Mouse (Mus musculus): ENCODE measurements around the gene Gm10310. TPM values are rescaled to one million over a fixed set of nuclear protein-coding genes. Genes with fewer than 3 reads are reported as not detected.
"Not testable (repeated sequence)": the region's sequence is repeated elsewhere in the genome, so short reads cannot be mapped to it uniquely, and the experiment has no call there.

Gm10310 gene
- not detected in 2 replicates for polyA plus RNA-seq (2014; fragmentation: Nextera tagmentation; extraction: Ambion mirVana)

GRCm38 (mm10) chr10:129984962-129985361, at the start of gene Gm10310:
TSS of gene Gm10310 (minus strand) at chr10:129985062.
- not testable (repeated sequence) for H3K4me3 ChIP-seq (ENCODE audit: low read depth, low read length); DNase-seq; ATAC-seq (ENCODE audit: insufficient read depth); H3K4me2 ChIP-seq; H3K9ac ChIP-seq; H3K4me1 ChIP-seq (ENCODE audit: insufficient read depth); H3K27me3 ChIP-seq (ENCODE audit: insufficient read depth, low read length); H3K36me3 ChIP-seq (ENCODE audit: insufficient read depth); H3K9me3 ChIP-seq (ENCODE audit: low read depth, low read length); H3K27ac ChIP-seq (ENCODE audit: low read depth)
- WGBS, result no CpG with 5 or more reads among the region's 1 CpGs

- DNase-seq, result no peak
These were observed 45.2 kb upstream of the Gm10310 start, which contains the start of gene Olfr821 for GRCm38 (mm10) chr10:130030048-130030447. TSS of gene Olfr821 (plus strand) at chr10:130030348.

GRCm38 (mm10) chr10:130012321-130012720, 27.5 kb upstream of the Gm10310 start, which contains the start of gene Olfr820:
TSS of gene Olfr820 (plus strand) at chr10:130012621.
- Histone ChIP-seq H3K27ac (ENCODE audit: low read depth) (no peak within 1 kb of the TSS), H3K27me3 (ENCODE audit: insufficient read depth, low read length) (no peaks in the 10 kb centered on the region), H3K4me1 (ENCODE audit: insufficient read depth) (no peaks in the 10 kb centered on the region), H3K9me3 (ENCODE audit: low read depth, low read length) (no peaks in the 10 kb centered on the region), H3K4me2 (no peak within 1 kb of the TSS), H3K4me3 (ENCODE audit: low read depth, low read length) (no peak within 1 kb of the TSS), H3K9ac (no peak within 1 kb of the TSS), H3K36me3 (ENCODE audit: insufficient read depth) (no peaks in the 10 kb centered on the region)
- DNase-seq (no peak), ATAC-seq (ENCODE audit: insufficient read depth) (no peak)
- no peak for TF ChIP-seq CTCF (IDR thresholded peaks at IDR 0.05; ENCODE audit: low read depth)

More at GRCm38 (mm10) chr10:130030048-130030447, 45.2 kb upstream of the Gm10310 start, which contains the start of gene Olfr821:
- no peaks in the 10 kb centered on the region for H3K9me3 ChIP-seq (ENCODE audit: low read depth, low read length)
- H3K4me2 ChIP-seq, result no peak within 1 kb of the TSS
- no peaks in the 10 kb centered on the region for H3K4me1 ChIP-seq (ENCODE audit: insufficient read depth)
- no peak for ATAC-seq (ENCODE audit: insufficient read depth)
- no peak within 1 kb of the TSS for H3K9ac ChIP-seq
- no peak within 1 kb of the TSS for H3K27ac ChIP-seq (ENCODE audit: low read depth)
- H3K4me3 ChIP-seq (ENCODE audit: low read depth, low read length), result no peak within 1 kb of the TSS
- H3K27me3 ChIP-seq (ENCODE audit: insufficient read depth, low read length), result no peaks in the 10 kb centered on the region
- no peak for TF ChIP-seq CTCF (IDR thresholded peaks at IDR 0.05; ENCODE audit: low read depth)
- H3K36me3 ChIP-seq (ENCODE audit: insufficient read depth), result no peaks in the 10 kb centered on the region

- WGBS, result 90% methylated on average over 4 of the region's 4 CpGs
- H3K27me3 ChIP-seq (ENCODE audit: insufficient read depth, low read length); ATAC-seq (ENCODE audit: insufficient read depth); H3K9me3 ChIP-seq (ENCODE audit: low read depth, low read length); H3K4me3 ChIP-seq (ENCODE audit: low read depth, low read length); H3K27ac ChIP-seq (ENCODE audit: low read depth); H3K4me2 ChIP-seq; H3K36me3 ChIP-seq (ENCODE audit: insufficient read depth); H3K4me1 ChIP-seq (ENCODE audit: insufficient read depth); H3K9ac ChIP-seq; DNase-seq: not testable (repeated sequence)
These were observed 20.5 kb upstream of the Gm10310 start for GRCm38 (mm10) chr10:130005366-130005765.

GRCm38 (mm10) chr10:130004104-130004503, 19.2 kb upstream of the Gm10310 start:
- not testable (repeated sequence) for H3K36me3 ChIP-seq (ENCODE audit: insufficient read depth); H3K27me3 ChIP-seq (ENCODE audit: insufficient read depth, low read length); ATAC-seq (ENCODE audit: insufficient read depth); DNase-seq; H3K4me3 ChIP-seq (ENCODE audit: low read depth, low read length); H3K9me3 ChIP-seq (ENCODE audit: low read depth, low read length); H3K4me1 ChIP-seq (ENCODE audit: insufficient read depth); H3K27ac ChIP-seq (ENCODE audit: low read depth); H3K4me2 ChIP-seq; H3K9ac ChIP-seq
- WGBS, result 84% methylated on average over 4 of the region's 4 CpGs

- not testable (repeated sequence) for H3K9me3 ChIP-seq (ENCODE audit: low read depth, low read length); DNase-seq; H3K36me3 ChIP-seq (ENCODE audit: insufficient read depth); H3K4me1 ChIP-seq (ENCODE audit: insufficient read depth); H3K4me3 ChIP-seq (ENCODE audit: low read depth, low read length); ATAC-seq (ENCODE audit: insufficient read depth); H3K27me3 ChIP-seq (ENCODE audit: insufficient read depth, low read length); H3K27ac ChIP-seq (ENCODE audit: low read depth); H3K4me2 ChIP-seq; H3K9ac ChIP-seq
- WGBS, result no CpG with 5 or more reads among the region's 3 CpGs
These were observed 3.0 kb downstream of the Gm10310 start for GRCm38 (mm10) chr10:129981867-129982266.

GRCm38 (mm10) chr10:129976040-129976439, 8.8 kb downstream of the Gm10310 start, which contains the start of gene Olfr247:
TSS of gene Olfr247 (minus strand) at chr10:129976140.
- not testable (repeated sequence) for H3K9ac ChIP-seq; ATAC-seq (ENCODE audit: insufficient read depth); H3K36me3 ChIP-seq (ENCODE audit: insufficient read depth); DNase-seq; H3K27ac ChIP-seq (ENCODE audit: low read depth); H3K9me3 ChIP-seq (ENCODE audit: low read depth, low read length); H3K4me1 ChIP-seq (ENCODE audit: insufficient read depth); H3K4me2 ChIP-seq; H3K4me3 ChIP-seq (ENCODE audit: low read depth, low read length); H3K27me3 ChIP-seq (ENCODE audit: insufficient read depth, low read length)
- no CpG with 5 or more reads among the region's 2 CpGs for whole genome bisulfite sequencing

GRCm38 (mm10) chr10:129972994-129973393, 11.9 kb downstream of the Gm10310 start:
- not testable (repeated sequence) for H3K27ac ChIP-seq (ENCODE audit: low read depth); H3K9me3 ChIP-seq (ENCODE audit: low read depth, low read length); H3K27me3 ChIP-seq (ENCODE audit: insufficient read depth, low read length); H3K4me3 ChIP-seq (ENCODE audit: low read depth, low read length); H3K9ac ChIP-seq; H3K4me1 ChIP-seq (ENCODE audit: insufficient read depth); H3K36me3 ChIP-seq (ENCODE audit: insufficient read depth); H3K4me2 ChIP-seq; DNase-seq; ATAC-seq (ENCODE audit: insufficient read depth)
- no CpG with 5 or more reads among the region's 3 CpGs for WGBS

GRCm38 (mm10) chr10:129967166-129967565, 17.7 kb downstream of the Gm10310 start, which contains the start of gene Olfr819:
TSS of gene Olfr819 (minus strand) at chr10:129967266.
- H3K27me3 ChIP-seq (ENCODE audit: insufficient read depth, low read length); H3K9ac ChIP-seq; H3K9me3 ChIP-seq (ENCODE audit: low read depth, low read length); ATAC-seq (ENCODE audit: insufficient read depth); H3K4me2 ChIP-seq; H3K36me3 ChIP-seq (ENCODE audit: insufficient read depth); H3K4me1 ChIP-seq (ENCODE audit: insufficient read depth); DNase-seq; H3K27ac ChIP-seq (ENCODE audit: low read depth); H3K4me3 ChIP-seq (ENCODE audit: low read depth, low read length): not testable (repeated sequence)
- 77% methylated on average over 2 of the region's 2 CpGs for WGBS

- not testable (repeated sequence) for H3K9me3 ChIP-seq (ENCODE audit: low read depth, low read length); ATAC-seq (ENCODE audit: insufficient read depth); H3K36me3 ChIP-seq (ENCODE audit: insufficient read depth); DNase-seq; H3K27me3 ChIP-seq (ENCODE audit: insufficient read depth, low read length); H3K4me1 ChIP-seq (ENCODE audit: insufficient read depth); H3K4me2 ChIP-seq; H3K9ac ChIP-seq; H3K4me3 ChIP-seq (ENCODE audit: low read depth, low read length); H3K27ac ChIP-seq (ENCODE audit: low read depth)
- 100% methylated on average over 2 of the region's 3 CpGs for WGBS
These were observed 18.6 kb downstream of the Gm10310 start for GRCm38 (mm10) chr10:129966232-129966631.

All from lung, embryonic 14.5 days (tissue).